ENCODE assay signal across 18 mouse cellular contexts in genomic region chr13:5897176-5897959, GRCm38 (mm10). TPM values are rescaled to one million over a fixed set of nuclear protein-coding genes. Genes with fewer than 3 reads are reported as not detected.
DNase-seq lines count a peak whose midpoint lies in the region; ATAC-seq lines count a peak whose summit lies in the region.
"Had no signal": no experiment of that assay in that cellular context is flagged by ENCODE, and none has a peak within 500 bp of the region (broad histone marks: within the 10 kb centered on the region; RNA-seq: fewer than 3 reads in every experiment).

No protein-coding gene starts in this region.

- peak overlapping the region; percentile 72 for H3K27ac ChIP-seq in heart, embryonic 10.5 days
- no peak overlapping the region for H3K27ac ChIP-seq in neural tube, embryonic 11.5 days (ENCODE audit: low read depth, low read length)
- peak overlapping the region; percentile 74 for H3K27ac ChIP-seq in heart, embryonic 16.5 days (ENCODE audit: low read length)
- H3K27ac ChIP-seq: forebrain, embryonic 15.5 days; intestine, embryonic 15.5 days; kidney, postnatal 0 days; layer of hippocampus, adult 2 months; lung, embryonic 15.5 days; macrophage; midbrain, embryonic 12.5 days had no signal

- H3K4me2 ChIP-seq in neural tube, embryonic 11.5 days (ENCODE audit: low read depth) = no peak overlapping the region
- peak overlapping the region; percentile 64 for H3K4me2 ChIP-seq in heart, embryonic 16.5 days (ENCODE audit: low read depth, low read length)
- H3K4me2 ChIP-seq: forebrain, embryonic 15.5 days; intestine, embryonic 15.5 days; lung, embryonic 15.5 days; midbrain, embryonic 12.5 days had no signal

- H3K27me3 ChIP-seq in heart, embryonic 10.5 days (ENCODE audit: insufficient read depth, poor library complexity, severe bottlenecking) = no peaks in the 10 kb centered on the region
- no peaks in the 10 kb centered on the region for H3K27me3 ChIP-seq in neural tube, embryonic 11.5 days (ENCODE audit: control insufficient read depth, insufficient read depth, low read length)
- H3K27me3 ChIP-seq in heart, embryonic 16.5 days (ENCODE audit: control insufficient read depth, insufficient read depth, low read length) = no peaks in the 10 kb centered on the region
- H3K27me3 ChIP-seq: forebrain, embryonic 15.5 days; intestine, embryonic 15.5 days; lung, embryonic 15.5 days; midbrain, embryonic 12.5 days had no signal

- no peaks in the 10 kb centered on the region for H3K36me3 ChIP-seq in heart, embryonic 10.5 days
- H3K36me3 ChIP-seq in neural tube, embryonic 11.5 days (ENCODE audit: control insufficient read depth, insufficient read depth, low read length) = no peaks in the 10 kb centered on the region
- H3K36me3 ChIP-seq in heart, embryonic 16.5 days (ENCODE audit: control insufficient read depth, insufficient read depth) = no peaks in the 10 kb centered on the region
- H3K36me3 ChIP-seq: forebrain, embryonic 15.5 days; intestine, embryonic 15.5 days; lung, embryonic 15.5 days; midbrain, embryonic 12.5 days had no signal

- H3K9ac ChIP-seq in neural tube, embryonic 11.5 days (ENCODE audit: low read length) = no peak overlapping the region
- peak overlapping the region; percentile 60 for H3K9ac ChIP-seq in heart, embryonic 16.5 days (ENCODE audit: low read length)
- H3K9ac ChIP-seq: forebrain, embryonic 15.5 days; intestine, embryonic 15.5 days; lung, embryonic 15.5 days; midbrain, embryonic 12.5 days had no signal

- no peaks in the 10 kb centered on the region for H3K9me3 ChIP-seq in heart, embryonic 10.5 days
- no peaks in the 10 kb centered on the region for H3K9me3 ChIP-seq in neural tube, embryonic 11.5 days (ENCODE audit: control insufficient read depth, low read length)
- H3K9me3 ChIP-seq in heart, embryonic 16.5 days (replicated peaks; ENCODE audit: control insufficient read depth, low read length) = no peaks in the 10 kb centered on the region
- H3K9me3 ChIP-seq: forebrain, embryonic 15.5 days; intestine, embryonic 15.5 days; lung, embryonic 15.5 days; midbrain, embryonic 12.5 days had no signal

- 46% methylated on average over 14 of the region's 14 CpGs for WGBS in heart, embryonic 10.5 days
- 63% methylated on average over 14 of the region's 14 CpGs for WGBS in neural tube, embryonic 11.5 days
- WGBS in heart, embryonic 16.5 days = 32% methylated on average over 14 of the region's 14 CpGs

- peaks cover 12% of the 10 kb centered on the region for H3K4me1 ChIP-seq in heart, embryonic 10.5 days
- no peaks in the 10 kb centered on the region for H3K4me1 ChIP-seq in neural tube, embryonic 11.5 days (ENCODE audit: control insufficient read depth, insufficient read depth, low read length)
- peaks cover 4% of the 10 kb centered on the region for H3K4me1 ChIP-seq in heart, embryonic 16.5 days (ENCODE audit: control insufficient read depth, insufficient read depth, low read length)
- H3K4me1 ChIP-seq: forebrain, embryonic 15.5 days; intestine, embryonic 15.5 days; lung, embryonic 15.5 days; midbrain, embryonic 12.5 days had no signal

- ATAC-seq in neural tube, embryonic 11.5 days (ENCODE audit: insufficient read depth, low FRiP score, low TSS enrichment) = no peak
- ATAC-seq in heart, embryonic 16.5 days (replicated peaks; ENCODE audit: extremely low read depth, insufficient read depth, low FRiP score) = peak; percentile 55; the same call in 1 of the 2 replicates
- ATAC-seq: forebrain, embryonic 15.5 days; intestine, embryonic 15.5 days had no signal

- peak overlapping the region; percentile 32; the same call in 1 of the 2 replicates for H3K4me3 ChIP-seq in heart, embryonic 10.5 days
- H3K4me3 ChIP-seq in neural tube, embryonic 11.5 days (ENCODE audit: low read depth, low read length) = no peak overlapping the region
- H3K4me3 ChIP-seq in heart, embryonic 16.5 days (ENCODE audit: low read length) = peak overlapping the region; percentile 44
- H3K4me3 ChIP-seq: erythroblast, embryonic 14.5 days; forebrain, embryonic 15.5 days; intestine, embryonic 15.5 days; layer of hippocampus, adult 2 months; lung, embryonic 15.5 days; midbrain, embryonic 12.5 days had no signal

- intact Hi-C loops in heart, postnatal 14 days (cut with DNase I) = no loop called here

- DNase-seq in heart, embryonic 10.5 days (ENCODE audit: low spot score) = no peak
- DNase-seq in heart, postnatal 14 days = no peak
- DNase-seq in neural tube, embryonic 11.5 days (ENCODE audit: low spot score) = peak; percentile 30
- DNase-seq in neural tube, embryonic 10.5 days (ENCODE audit: extremely low spot score, low spot score) = no peak
- DNase-seq in adrenal gland, postnatal 36 days = no peak
- DNase-seq in Muller cell, postnatal 12 days (ENCODE audit: inconsistent ontology term) = no peak
- DNase-seq: cerebellum, postnatal 10 days; left cerebral cortex, postnatal 4 days; thymus, adult 18-20 months had no signal

RNA-seq across cellular contexts. Expression of gene Klf6, which starts 36.1 kb away (rescaled TPM):
- polyA plus RNA-seq in heart, embryonic 10.5 days (2016; fragmentation: Nextera tagmentation; extraction: Ambion mirVana) = 56.1 and 63.8 TPM in 2 replicates
- total RNA-seq in heart, postnatal 14 days (2021) = 10 to 100 TPM; 76.8 to 80.6 TPM
- 55.7 and 57.9 TPM in 2 replicates for polyA plus RNA-seq in neural tube, embryonic 11.5 days (2014; fragmentation: Nextera tagmentation; extraction: Ambion mirVana)
- polyA plus RNA-seq in heart, embryonic 16.5 days (2015; fragmentation: Nextera tagmentation; extraction: Ambion mirVana) = 77.1 and 87.5 TPM in 2 replicates
- 10 to 100 TPM; 45.5 to 50.3 TPM for total RNA-seq in adrenal gland, postnatal 36 days (2021)
